Mouse (Mus musculus) thymus, postnatal 0 days (tissue): ENCODE data around the gene Olfr1395. TPM values are rescaled to one million over a fixed set of nuclear protein-coding genes. Genes with fewer than 3 reads are reported as not detected.
"Not testable (repeated sequence)": the region's sequence is repeated elsewhere in the genome, so short reads cannot be mapped to it uniquely, and the experiment has no call there.

Source experiments
- DNase-seq: peaks from one replicate; pipeline ENCODE4 v3.0.0-alpha.2; 2015; ENCODE audit warnings: low spot score
- polyA plus RNA-seq: library from polyadenylated mRNA; unstranded; fragments of >200 nt; fragmentation: Nextera tagmentation; extraction: Ambion mirVana; gene quantifications from 2 replicates; pipeline ENCODE4 v1.2.1, GENCODE M21; 2015

Olfr1395 gene
- polyA plus RNA-seq, 1 experiment from 2014 or later = not detected

- no peak for DNase-seq
These were observed 28.5 kb downstream of the Olfr1395 start for GRCm38 (mm10) chr11:49170576-49170975.

DNA sequence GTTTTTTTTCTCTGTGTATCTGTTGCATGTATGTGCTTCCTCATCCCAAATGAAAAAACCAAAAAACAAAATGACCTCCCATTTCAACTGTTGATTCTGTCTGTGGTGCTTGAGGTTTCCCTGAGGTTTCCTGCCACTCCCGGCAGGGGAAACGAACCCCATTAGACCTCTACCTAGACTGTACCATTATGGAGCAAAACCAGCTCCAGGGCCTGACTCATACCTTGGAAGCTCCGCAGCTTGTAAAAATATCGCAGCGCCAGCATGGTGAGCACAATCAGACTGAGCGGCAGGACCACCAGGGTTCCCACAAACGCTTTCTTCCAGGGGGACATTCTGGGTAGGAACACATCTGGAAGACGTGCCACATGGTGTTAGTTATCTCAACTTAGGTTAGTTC lies 33.3 kb downstream of the Olfr1395 start:
- DNase-seq = no peak

DNA sequence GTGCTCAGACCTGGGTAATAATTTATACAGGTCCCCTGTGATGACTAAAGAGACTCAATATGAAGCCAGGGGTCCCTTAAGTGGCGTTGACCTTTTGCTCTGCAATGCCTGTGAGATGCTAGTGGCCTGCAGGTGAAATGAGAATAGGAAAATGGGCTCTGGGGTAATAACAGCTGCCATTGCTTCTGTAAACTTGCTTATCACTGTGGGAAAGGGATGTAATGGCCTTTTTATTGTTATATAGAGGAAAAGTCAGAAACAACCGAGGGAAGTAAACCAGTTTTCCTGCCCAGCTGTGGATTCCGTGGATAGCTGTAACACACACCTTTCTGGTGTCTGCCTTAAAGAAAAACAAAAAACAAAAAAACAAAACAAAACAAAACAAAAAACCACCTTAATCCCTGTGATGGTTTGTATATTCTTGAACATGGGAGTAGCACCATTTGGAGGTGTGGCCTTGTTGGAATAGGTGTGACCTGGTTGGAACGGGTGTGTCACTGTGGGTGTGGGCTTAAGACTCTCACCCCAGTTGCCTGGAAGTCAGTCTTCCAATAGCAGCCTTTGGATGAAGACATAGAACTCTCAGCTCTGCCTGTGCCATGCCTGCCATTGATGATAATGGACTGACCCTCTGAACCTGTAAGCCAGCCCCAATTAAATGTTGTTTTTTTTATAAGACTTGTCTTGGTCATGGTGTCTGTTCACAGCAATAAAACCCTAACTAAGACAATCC lies 34.1 kb downstream of the Olfr1395 start:
- not testable (repeated sequence) for DNase-seq

- DNase-seq = no peak
These were observed 41.1 kb downstream of the Olfr1395 start for GRCm38 (mm10) chr11:49183172-49183571.

GRCm38 (mm10) chr11:49186452-49186851 lies 44.4 kb downstream of the Olfr1395 start:
- DNase-seq = no peak

GRCm38 (mm10) chr11:49186955-49187488 lies 44.9 kb downstream of the Olfr1395 start, which contains the start of gene Btnl9:
Gene Btnl9 (minus strand): TSS chr11:49187159.
- no peak for DNase-seq

- DNase-seq = no peak
These were observed 45.6 kb downstream of the Olfr1395 start for GRCm38 (mm10) chr11:49187701-49188100.

DNA sequence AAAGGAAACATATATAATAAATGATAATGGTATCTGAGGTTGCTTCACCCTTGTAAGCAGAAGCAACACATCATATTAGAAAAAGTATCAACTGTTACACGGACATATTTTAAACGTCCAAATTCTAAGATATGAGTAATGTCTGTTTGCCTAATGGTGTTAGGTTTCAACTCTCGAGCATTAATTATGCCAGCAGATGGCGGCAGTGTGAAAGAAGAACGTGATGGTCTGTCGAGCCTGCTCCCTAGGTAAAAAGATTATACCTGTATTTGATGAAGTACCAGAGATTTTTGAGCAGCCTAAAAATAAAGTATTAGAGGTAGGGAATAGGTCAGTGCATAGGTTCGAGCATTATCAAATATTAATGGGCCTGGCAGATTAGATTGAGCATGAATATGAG lies 47.7 kb downstream of the Olfr1395 start:
- peak; percentile 62 for DNase-seq

DNA sequence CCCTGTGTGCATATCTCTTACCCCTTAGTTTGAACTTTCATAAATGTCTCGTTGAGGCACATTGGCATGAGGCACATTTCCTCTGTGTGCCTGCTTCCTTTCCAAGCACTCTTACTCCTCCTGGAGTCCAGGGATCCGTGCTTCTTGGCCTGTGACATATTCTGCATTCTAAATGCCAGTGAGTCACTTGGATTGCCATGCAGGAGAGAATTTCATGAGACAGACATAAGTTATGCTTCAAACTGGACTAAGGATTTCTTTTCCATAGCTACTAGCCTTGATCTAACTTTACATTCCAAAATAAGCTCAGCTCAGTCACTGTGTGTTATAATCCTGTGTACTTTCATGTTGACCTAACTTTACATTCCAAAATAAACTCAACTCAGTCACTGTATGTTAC lies 49.0 kb downstream of the Olfr1395 start:
- DNase-seq = no peak

DNA sequence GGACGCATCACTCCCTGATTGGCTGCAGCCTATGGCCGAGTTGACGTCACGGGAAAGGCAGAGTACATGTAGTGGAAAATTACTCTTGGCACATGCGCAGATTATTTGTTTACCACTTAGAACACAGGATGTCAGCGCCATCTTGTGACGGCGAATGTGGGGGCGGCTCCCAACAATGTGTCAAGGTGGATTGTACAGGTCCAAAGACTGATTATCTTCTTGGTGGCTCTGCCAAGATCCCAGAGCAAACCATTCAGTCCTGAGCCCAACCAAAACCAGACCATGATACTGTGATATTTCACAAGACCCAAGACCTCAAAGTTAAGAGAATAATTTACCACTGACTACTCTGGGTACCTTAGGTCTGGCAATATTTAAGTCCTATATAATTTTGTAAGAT lies 52.7 kb downstream of the Olfr1395 start:
- DNase-seq = not testable (repeated sequence)

DNA sequence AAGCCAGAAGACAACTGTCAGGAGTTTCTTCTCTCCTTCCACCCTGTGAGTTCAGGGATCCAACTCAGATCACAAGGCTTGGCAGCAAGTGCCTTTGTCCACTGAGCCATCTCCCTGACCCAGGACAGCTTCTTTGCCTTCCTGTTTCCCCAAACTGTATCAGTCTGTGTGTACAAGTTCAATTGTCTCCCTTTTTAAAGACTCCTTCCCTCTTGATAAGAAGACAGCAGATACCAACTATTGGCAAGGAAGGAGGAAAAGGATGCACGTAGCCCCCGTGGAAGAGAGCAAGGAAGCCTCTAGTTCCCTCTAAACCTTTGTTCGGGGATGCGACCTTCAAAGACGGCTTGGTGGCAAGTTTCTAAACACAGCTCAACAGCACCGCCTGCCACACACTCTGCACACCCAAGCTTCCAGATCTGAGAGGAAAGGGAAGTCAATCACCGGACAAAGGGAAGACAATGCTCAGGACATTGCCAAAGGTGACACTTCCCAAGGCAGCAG lies 53.8 kb downstream of the Olfr1395 start:
- DNase-seq = peak; percentile 38

Other genes with a start within 250 kb of the Olfr1395 start
- 0.29 and 0.46 TPM in 2 replicates for gene Gm5431, start 240.1 kb upstream of the Olfr1395 start, polyA plus RNA-seq
- gene Psme2b, start 196.1 kb upstream of the Olfr1395 start, polyA plus RNA-seq = 6.3 and 9.0 TPM in 2 replicates
- gene Olfr56, start 163.4 kb upstream of the Olfr1395 start, polyA plus RNA-seq = 0.25 and 0.36 TPM in 2 replicates
- gene 9930111J21Rik1, start 162.9 kb upstream of the Olfr1395 start, polyA plus RNA-seq = 1.8 and 2.1 TPM in 2 replicates
- 0.93 and 1.2 TPM in 2 replicates for gene Gm12185, start 150.0 kb upstream of the Olfr1395 start, polyA plus RNA-seq
- 59.3 and 61.7 TPM in 2 replicates for gene Tgtp1, start 148.1 kb upstream of the Olfr1395 start, polyA plus RNA-seq
- gene 9930111J21Rik2, start 91.0 kb upstream of the Olfr1395 start, polyA plus RNA-seq = 1.1 and 1.5 TPM in 2 replicates
- 58.7 and 59.3 TPM in 2 replicates for gene Tgtp2, start 78.1 kb upstream of the Olfr1395 start, polyA plus RNA-seq
- gene Ifi47, start 65.7 kb upstream of the Olfr1395 start, polyA plus RNA-seq = 87.1 and 88.7 TPM in 2 replicates
- 0.10 and 0.16 TPM in 2 replicates for gene Olfr1396, start 27.4 kb upstream of the Olfr1395 start, polyA plus RNA-seq
- not detected in 2 replicates for gene Olfr1394, start 12.1 kb downstream of the Olfr1395 start, polyA plus RNA-seq
- 1.1 and 1.7 TPM in 2 replicates for gene Btnl9, start 44.9 kb downstream of the Olfr1395 start, polyA plus RNA-seq
- gene Zfp62, start 61.0 kb downstream of the Olfr1395 start, polyA plus RNA-seq = 33.8 and 36.1 TPM in 2 replicates
- 82.0 and 82.7 TPM in 2 replicates for gene Mgat1, start 101.9 kb downstream of the Olfr1395 start, polyA plus RNA-seq
- not detected in 2 replicates for gene Olfr1393, start 136.0 kb downstream of the Olfr1395 start, polyA plus RNA-seq
- gene Olfr1392, start 143.0 kb downstream of the Olfr1395 start, polyA plus RNA-seq = not detected in 2 replicates
- not detected in 2 replicates for gene Olfr10, start 162.5 kb downstream of the Olfr1395 start, polyA plus RNA-seq
- gene Olfr1391, start 180.5 kb downstream of the Olfr1395 start, polyA plus RNA-seq = not detected in 2 replicates
- gene Olfr1390, start 192.9 kb downstream of the Olfr1395 start, polyA plus RNA-seq = not detected in 2 replicates